Mouse (Mus musculus) intestine, postnatal 0 days (tissue): ENCODE results near the gene Chst8. TPM values are rescaled to one million over a fixed set of nuclear protein-coding genes. Genes with fewer than 3 reads are reported as not detected.
A peak's percentile ranks its signal among the peaks of the same experiment; 100 is the strongest.

Source experiments
- ATAC-seq: fragments of 200-750 bp; cut with Nextera tagmentation; 2 replicates; pipeline ENCODE4 v1.8.0; 2017; ENCODE audit warnings: mild to moderate bottlenecking, moderate TSS enrichment, moderate library complexity
- H3K27ac ChIP-seq: fragments of 300-500 bp; sonication (generic); 2 replicates; pipeline ENCODE4 v1.5.1; 2014; ENCODE audit warnings: mild to moderate bottlenecking, low read depth, low read length, moderate library complexity
- H3K27me3 ChIP-seq: fragments of 300-500 bp; sonication (generic); replicated peaks from 2 replicates; pipeline ENCODE4 v1.6.1; 2014; ENCODE audit warnings: low read length, mixed read lengths; ENCODE audit not compliant: control insufficient read depth, insufficient read depth
- H3K36me3 ChIP-seq: fragments of 300-500 bp; sonication (generic); 2 replicates; pipeline ENCODE4 v1.6.1; 2014; ENCODE audit warnings: mild to moderate bottlenecking, moderate library complexity; ENCODE audit not compliant: control insufficient read depth, insufficient read depth
- H3K4me1 ChIP-seq: fragments of 300-500 bp; sonication (generic); replicated peaks from 2 replicates; pipeline ENCODE4 v1.6.1; 2014; ENCODE audit warnings: antibody characterized with exemption, low read length, mixed read lengths; ENCODE audit not compliant: control insufficient read depth, insufficient read depth
- H3K4me2 ChIP-seq: fragments of 300-500 bp; sonication (generic); replicated peaks from 2 replicates; pipeline ENCODE4 v1.6.1; 2014; ENCODE audit warnings: low read depth, mild to moderate bottlenecking, moderate library complexity
- H3K4me3 ChIP-seq: fragments of 300-500 bp; sonication (generic); 2 replicates; pipeline ENCODE4 v1.5.1; 2014; ENCODE audit warnings: low read depth, low read length
- H3K9ac ChIP-seq: fragments of 300-500 bp; sonication (generic); 2 replicates; pipeline ENCODE4 v1.6.1; 2014; ENCODE audit warnings: mild to moderate bottlenecking, low read depth, low read length
- H3K9me3 ChIP-seq: fragments of 300-500 bp; sonication (generic); 2 replicates; pipeline ENCODE4 v1.6.1; 2016; ENCODE audit warnings: mixed run types; ENCODE audit not compliant: control insufficient read depth
- CTCF ChIP-seq: sonication (generic); IDR thresholded peaks from 2 replicates; pipeline ENCODE4 v1.5.1; 2016; ENCODE audit warnings: low read depth, mild to moderate bottlenecking, control low read depth, antibody characterized with exemption, moderate library complexity
- WGBS: fragments of 180-500 bp; shearing (Covaris S2); extraction: QIAGEN DNeasy Blood & Tissue Kit; methylation state at CpG from one replicate; pipeline ENCODE4 v1.1.7; 2014; 5-methylcytosine and 5-hydroxymethylcytosine counted together
- polyA plus RNA-seq: library from polyadenylated mRNA; unstranded; fragments of >200 nt; fragmentation: Nextera tagmentation; extraction: Ambion mirVana; gene quantifications from 2 replicates; pipeline ENCODE4 v1.2.1, GENCODE M21; 2015

Chst8 gene
- polyA plus RNA-seq, 1 experiment from 2014 or later, result 2.7 TPM

DNA sequence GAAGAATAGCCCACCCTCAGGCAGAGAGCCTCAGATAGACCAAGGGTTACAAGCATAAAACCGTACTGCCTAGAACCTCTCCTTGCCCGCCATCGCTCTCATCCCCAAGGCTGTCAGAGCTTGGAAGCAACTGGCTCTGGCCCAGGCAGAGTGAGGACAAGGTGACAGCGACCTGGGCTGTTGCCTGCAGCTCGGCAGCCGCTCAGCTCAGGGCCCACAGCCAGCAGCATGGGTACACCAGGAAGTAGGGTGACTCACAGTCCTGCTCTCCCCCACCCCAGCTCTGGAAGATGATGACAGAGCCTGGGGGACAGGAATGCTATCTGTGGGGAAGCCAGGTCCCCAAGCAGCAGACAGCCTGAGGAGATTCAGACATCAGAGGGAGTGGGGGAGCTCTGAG, 6.2 kb downstream of the Chst8 start:
- no peaks in the 10 kb centered on the region for H3K9me3 ChIP-seq
- 59% methylated on average over 6 of the region's 6 CpGs for WGBS
- peaks cover 24% of the 10 kb centered on the region for H3K27me3 ChIP-seq
- TF ChIP-seq CTCF, result no peak
- H3K4me1 ChIP-seq, result no peaks in the 10 kb centered on the region
- no peaks in the 10 kb centered on the region for H3K36me3 ChIP-seq
- no peak for ATAC-seq
- H3K27ac ChIP-seq, result no peak overlapping the region
- H3K4me2 ChIP-seq, result no peak overlapping the region
- no peak overlapping the region for H3K4me3 ChIP-seq
- no peak overlapping the region for H3K9ac ChIP-seq

- H3K27ac ChIP-seq, result 0 out of 2 replicates have a peak overlapping the region, but pooled peaks have one; percentile 41
Measured at GRCm38 (mm10) chr7:34805691-34806205, 6.8 kb downstream of the Chst8 start.

DNA sequence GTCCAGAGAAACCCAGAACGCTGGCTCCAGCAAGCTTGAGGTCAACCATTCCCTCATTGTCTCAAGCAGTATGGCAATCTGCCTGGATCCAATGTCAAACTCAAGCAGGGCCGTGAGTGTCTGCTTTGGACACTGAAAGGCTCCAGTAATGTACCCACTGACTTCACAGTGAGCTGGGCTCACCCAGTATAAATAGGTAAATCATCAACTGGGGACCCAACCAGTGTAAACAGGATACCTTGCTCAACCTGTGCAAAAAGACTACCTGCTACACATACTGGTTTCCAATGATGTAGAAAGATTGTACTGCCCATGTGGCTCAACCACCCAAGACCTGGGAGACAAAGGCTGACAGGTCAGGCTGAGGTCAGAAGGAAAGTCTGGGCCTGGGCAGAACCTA, 7.5 kb downstream of the Chst8 start:
- peak; percentile 47; the same call in 1 of the 2 replicates for ATAC-seq
- Histone ChIP-seq H3K4me2 (no peak overlapping the region), H3K36me3 (no peaks in the 10 kb centered on the region), H3K9me3 (no peaks in the 10 kb centered on the region), H3K4me1 (no peaks in the 10 kb centered on the region), H3K27ac (0 out of 2 replicates have a peak overlapping the region, but pooled peaks have one; percentile 41), H3K4me3 (no peak overlapping the region), H3K27me3 (peaks cover 11% of the 10 kb centered on the region), H3K9ac (no peak overlapping the region)
- 43% methylated on average over 2 of the region's 2 CpGs for WGBS
- no peak for TF ChIP-seq CTCF

More at GRCm38 (mm10) chr7:34805691-34806205, 6.8 kb downstream of the Chst8 start:
- Histone ChIP-seq H3K9me3 (no peaks in the 10 kb centered on the region), H3K4me3 (no peak overlapping the region), H3K36me3 (no peaks in the 10 kb centered on the region), H3K27me3 (peaks cover 18% of the 10 kb centered on the region), H3K4me2 (no peak overlapping the region), H3K9ac (no peak overlapping the region), H3K4me1 (no peaks in the 10 kb centered on the region)
- no peak for TF ChIP-seq CTCF
- 88% methylated on average over 3 of the region's 3 CpGs for WGBS
- ATAC-seq, result no peak

DNA sequence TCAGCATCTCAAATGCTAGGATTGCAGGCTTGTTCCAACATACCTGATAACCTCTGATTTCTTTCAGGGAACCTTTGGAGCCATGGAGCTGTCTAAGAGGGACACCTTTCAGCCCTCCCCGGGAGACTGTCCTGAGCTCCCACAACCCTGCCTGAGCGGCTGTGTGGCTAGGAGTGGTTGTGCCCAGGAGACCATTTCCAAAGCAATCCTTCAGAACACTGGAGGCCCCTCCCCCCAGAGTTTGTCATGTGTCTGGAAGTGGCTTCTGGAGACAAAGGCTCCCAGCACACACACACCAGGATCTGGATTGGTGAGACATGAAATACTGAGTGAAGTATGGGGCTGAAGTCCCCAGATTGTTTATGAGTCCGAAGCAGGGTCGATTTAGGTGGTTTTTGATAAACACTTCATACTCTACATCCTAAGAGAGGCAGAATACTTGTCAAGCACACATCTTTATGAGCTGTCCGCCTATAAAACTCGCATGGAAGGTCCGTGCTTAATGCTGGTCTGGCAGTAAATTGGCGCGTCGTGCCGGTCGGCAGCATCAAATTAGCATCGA, 12.5 kb downstream of the Chst8 start:
- Histone ChIP-seq H3K9ac (no peak overlapping the region), H3K27me3 (no peaks in the 10 kb centered on the region), H3K4me1 (peaks cover 4% of the 10 kb centered on the region; the same call in 1 of the 2 replicates), H3K36me3 (no peaks in the 10 kb centered on the region), H3K4me2 (no peak overlapping the region), H3K4me3 (no peak overlapping the region), H3K9me3 (no peaks in the 10 kb centered on the region), H3K27ac (no peak overlapping the region)
- TF ChIP-seq CTCF, result no peak
- 44% methylated on average over 13 of the region's 13 CpGs for WGBS
- no peak for ATAC-seq

- peaks cover 4% of the 10 kb centered on the region; the same call in 1 of the 2 replicates for H3K4me1 ChIP-seq
- WGBS, result 12% methylated on average over 3 of the region's 3 CpGs
- no peak for ATAC-seq
- no peaks in the 10 kb centered on the region for H3K27me3 ChIP-seq
- no peak overlapping the region; the same call in 1 of the 2 replicates for H3K4me2 ChIP-seq
- TF ChIP-seq CTCF, result no peak
- H3K4me3 ChIP-seq, result no peak overlapping the region
- no peaks in the 10 kb centered on the region for H3K9me3 ChIP-seq
- no peak overlapping the region for H3K27ac ChIP-seq
- H3K36me3 ChIP-seq, result no peaks in the 10 kb centered on the region
- H3K9ac ChIP-seq, result no peak overlapping the region
Measured at GRCm38 (mm10) chr7:34799404-34799771, 13.1 kb downstream of the Chst8 start.

- no peak overlapping the region for H3K27ac ChIP-seq
- no peaks in the 10 kb centered on the region for H3K27me3 ChIP-seq
- TF ChIP-seq CTCF, result no peak
- no peak overlapping the region for H3K4me3 ChIP-seq
- no peaks in the 10 kb centered on the region for H3K9me3 ChIP-seq
- no peaks in the 10 kb centered on the region for H3K36me3 ChIP-seq
- H3K9ac ChIP-seq, result no peak overlapping the region
- H3K4me2 ChIP-seq, result no peak overlapping the region; the same call in 1 of the 2 replicates
- peaks cover 4% of the 10 kb centered on the region; the same call in 1 of the 2 replicates for H3K4me1 ChIP-seq
- ATAC-seq, result no peak
- 3% methylated on average over 11 of the region's 11 CpGs for WGBS
Measured at GRCm38 (mm10) chr7:34798441-34799403, 13.8 kb downstream of the Chst8 start.
